Mouse (Mus musculus) hindbrain, embryonic 14.5 days (tissue): ENCODE measurements around the gene Ddah1. TPM values are rescaled to one million over a fixed set of nuclear protein-coding genes. Genes with fewer than 3 reads are reported as not detected.
A peak's percentile ranks its signal among the peaks of the same experiment; 100 is the strongest.

Source experiments
- ATAC-seq: fragments of 200-750 bp; cut with Nextera tagmentation; 2 replicates; pipeline ENCODE4 v1.8.0; 2017; ENCODE audit warnings: moderate number of reproducible peaks, mild to moderate bottlenecking, moderate TSS enrichment, moderate library complexity; ENCODE audit not compliant: low FRiP score
- DNase-seq: peaks from one replicate; pipeline ENCODE4 v3.0.0-alpha.2; 2015; ENCODE audit warnings: low spot score
- H3K27ac ChIP-seq: fragments of 300-500 bp; sonication (generic); 2 replicates; pipeline ENCODE4 v1.5.1; 2014; ENCODE audit warnings: mild to moderate bottlenecking, moderate library complexity
- H3K27me3 ChIP-seq: fragments of 300-500 bp; sonication (generic); 2 replicates; pipeline ENCODE4 v1.6.1; 2014; ENCODE audit warnings: mild to moderate bottlenecking, low read length, mixed read lengths; ENCODE audit not compliant: control insufficient read depth, insufficient read depth
- H3K36me3 ChIP-seq: fragments of 300-500 bp; sonication (generic); replicated peaks from 2 replicates; pipeline ENCODE4 v1.6.1; 2014; ENCODE audit not compliant: control insufficient read depth, insufficient read depth
- H3K4me1 ChIP-seq: fragments of 300-500 bp; sonication (generic); replicated peaks from 2 replicates; pipeline ENCODE4 v1.6.1; 2014; ENCODE audit warnings: antibody characterized with exemption, low read length, mixed read lengths; ENCODE audit not compliant: control insufficient read depth, insufficient read depth
- H3K4me2 ChIP-seq: fragments of 300-500 bp; sonication (generic); replicated peaks from 2 replicates; pipeline ENCODE4 v1.6.1; 2014; ENCODE audit warnings: mild to moderate bottlenecking, moderate library complexity
- H3K4me3 ChIP-seq: fragments of 300-500 bp; sonication (generic); replicated peaks from 2 replicates; pipeline ENCODE4 v1.5.1; 2014; ENCODE audit warnings: mild to moderate bottlenecking, low read length
- H3K9ac ChIP-seq: fragments of 300-500 bp; sonication (generic); 2 replicates; pipeline ENCODE4 v1.6.1; 2014
- H3K9me3 ChIP-seq: fragments of 300-500 bp; sonication (generic); 2 replicates; pipeline ENCODE4 v1.6.1; 2016; ENCODE audit warnings: low read length; ENCODE audit not compliant: control insufficient read depth
- WGBS: fragments of 180-500 bp; shearing (Covaris S2); extraction: QIAGEN DNeasy Blood & Tissue Kit; methylation state at CpG from one replicate; pipeline ENCODE4 v1.1.7; 2014; 5-methylcytosine and 5-hydroxymethylcytosine counted together
- polyA plus RNA-seq: library from polyadenylated mRNA; unstranded; fragments of >200 nt; fragmentation: Nextera tagmentation; extraction: Ambion mirVana; gene quantifications from 2 replicates; pipeline ENCODE4 v1.2.1, GENCODE M21; 2014

Ddah1 gene
- polyA plus RNA-seq, 1 experiment from 2014 or later: 102 TPM

DNA sequence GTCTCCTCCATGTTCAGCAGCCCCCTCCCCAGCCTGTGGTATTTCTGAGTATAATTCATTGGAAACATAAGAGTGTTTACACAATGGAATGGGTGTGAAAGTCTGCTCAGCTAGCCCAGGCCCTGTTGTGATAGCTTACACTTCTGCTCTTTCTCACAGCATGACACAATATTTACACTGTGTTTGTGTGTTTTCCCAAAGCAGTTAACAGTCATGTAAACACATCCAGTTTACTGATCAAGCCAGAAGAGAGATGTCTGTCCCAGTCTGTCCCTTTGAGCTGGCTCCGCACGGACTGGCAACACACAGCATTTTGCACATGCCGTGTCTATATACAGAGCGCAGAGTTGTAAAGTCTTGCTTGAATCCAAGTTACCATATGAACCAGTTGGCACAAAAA, 32.2 kb downstream of the Ddah1 start:
- H3K27ac ChIP-seq: no peak overlapping the region
- no peaks in the 10 kb centered on the region for H3K4me1 ChIP-seq
- no peak overlapping the region for H3K4me2 ChIP-seq
- 85% methylated on average over 4 of the region's 4 CpGs for WGBS
- ATAC-seq (no peak), DNase-seq (no peak)
- H3K27me3 ChIP-seq: no peaks in the 10 kb centered on the region
- H3K4me3 ChIP-seq: no peak overlapping the region
- H3K9ac ChIP-seq: no peak overlapping the region
- no peaks in the 10 kb centered on the region for H3K36me3 ChIP-seq
- no peaks in the 10 kb centered on the region for H3K9me3 ChIP-seq

DNA sequence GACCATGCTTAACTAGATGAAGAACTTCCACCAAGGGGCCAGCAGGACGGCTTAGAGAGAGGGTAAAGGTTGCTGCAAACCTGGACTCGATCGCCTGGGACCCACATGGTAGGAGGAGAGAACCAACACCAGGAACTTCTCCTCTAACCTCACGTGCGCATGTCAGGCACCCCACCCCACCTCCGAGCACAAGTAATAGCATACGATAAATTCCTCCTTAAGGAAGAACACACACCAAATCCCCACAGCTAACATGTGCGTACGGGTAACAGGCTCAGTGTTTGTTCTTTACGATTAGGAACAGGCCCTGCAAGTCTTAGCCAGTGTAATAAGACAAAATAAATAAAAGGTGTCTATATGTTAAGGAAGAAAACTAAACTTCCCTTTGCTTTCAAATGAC, 35.9 kb downstream of the Ddah1 start:
- Histone ChIP-seq H3K9me3 (no peaks in the 10 kb centered on the region), H3K4me3 (no peak overlapping the region), H3K36me3 (no peaks in the 10 kb centered on the region), H3K27ac (no peak overlapping the region), H3K27me3 (no peaks in the 10 kb centered on the region), H3K9ac (no peak overlapping the region), H3K4me2 (no peak overlapping the region), H3K4me1 (0 out of 2 replicates have a peak, but pooled peaks cover 9% of the 10 kb centered on the region)
- DNase-seq (no peak), ATAC-seq (no peak)
- 94% methylated on average over 10 of the region's 10 CpGs for WGBS

- DNase-seq: no peak
- H3K4me1 ChIP-seq: 0 out of 2 replicates have a peak, but pooled peaks cover 10% of the 10 kb centered on the region
- H3K36me3 ChIP-seq: no peaks in the 10 kb centered on the region
- H3K27ac ChIP-seq: no peak overlapping the region
- no peaks in the 10 kb centered on the region for H3K27me3 ChIP-seq
- no peak overlapping the region for H3K9ac ChIP-seq
- 80% methylated on average over 7 of the region's 7 CpGs for WGBS
- no peak overlapping the region for H3K4me3 ChIP-seq
- no peak for ATAC-seq
- H3K4me2 ChIP-seq: no peak overlapping the region
- no peaks in the 10 kb centered on the region for H3K9me3 ChIP-seq
Measured at GRCm38 (mm10) chr3:145795896-145796295, 37.4 kb downstream of the Ddah1 start.

DNA sequence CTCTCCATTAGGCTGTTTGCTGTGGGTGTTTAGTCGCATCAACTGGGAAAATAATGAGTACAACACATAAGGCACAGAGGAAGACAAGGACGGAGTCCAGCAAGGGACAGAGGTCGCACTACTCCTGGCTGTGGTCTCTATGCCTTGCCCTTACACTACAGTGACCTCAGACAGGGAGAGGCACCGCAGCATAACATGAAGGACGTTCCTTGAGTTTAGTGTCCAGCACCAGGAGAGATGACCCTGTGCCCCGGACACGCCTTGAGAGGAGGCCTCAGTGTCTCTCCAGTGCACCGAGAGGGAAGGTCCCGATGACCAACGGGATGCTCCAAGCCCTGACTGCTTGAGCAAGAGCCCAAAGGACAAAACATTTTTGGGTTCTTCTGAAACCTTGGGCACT, 39.6 kb downstream of the Ddah1 start:
- Histone ChIP-seq H3K27me3 (no peaks in the 10 kb centered on the region), H3K36me3 (no peaks in the 10 kb centered on the region), H3K4me1 (0 out of 2 replicates have a peak, but pooled peaks cover 10% of the 10 kb centered on the region), H3K4me3 (no peak overlapping the region), H3K4me2 (no peak overlapping the region), H3K27ac (no peak overlapping the region), H3K9me3 (no peaks in the 10 kb centered on the region), H3K9ac (no peak overlapping the region)
- no peak for DNase-seq
- 89% methylated on average over 10 of the region's 10 CpGs for WGBS
- ATAC-seq: no peak

GRCm38 (mm10) chr3:145798751-145799188, 40.3 kb downstream of the Ddah1 start:
- Histone ChIP-seq H3K4me2 (no peak overlapping the region), H3K27ac (no peak overlapping the region), H3K36me3 (no peaks in the 10 kb centered on the region), H3K9ac (no peak overlapping the region), H3K4me1 (0 out of 2 replicates have a peak, but pooled peaks cover 10% of the 10 kb centered on the region), H3K4me3 (no peak overlapping the region), H3K9me3 (no peaks in the 10 kb centered on the region), H3K27me3 (no peaks in the 10 kb centered on the region)
- DNase-seq (no peak), ATAC-seq (no peak)
- WGBS: 62% methylated on average over 6 of the region's 6 CpGs

DNA sequence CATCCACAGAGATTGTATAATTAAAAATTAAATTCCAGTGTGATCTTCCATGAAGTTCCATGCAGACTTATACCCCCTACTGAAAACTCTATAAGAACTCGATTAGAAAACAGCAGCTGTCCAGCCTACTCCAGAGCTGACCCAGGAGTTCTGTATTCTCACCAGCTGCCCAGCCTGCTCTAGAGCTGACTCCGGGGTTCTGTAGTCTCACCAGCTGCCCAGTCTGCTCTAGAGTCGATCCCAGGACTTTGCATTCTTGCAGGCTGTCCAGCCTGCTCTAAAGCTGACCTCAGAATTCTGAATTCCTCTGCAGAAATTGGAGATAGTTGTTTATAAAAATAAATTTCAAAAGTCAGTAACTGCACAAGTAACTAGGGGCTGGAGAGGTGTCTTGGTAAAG, 40.9 kb downstream of the Ddah1 start:
- H3K36me3 ChIP-seq: no peaks in the 10 kb centered on the region
- DNase-seq: no peak
- ATAC-seq: no peak
- no peaks in the 10 kb centered on the region for H3K9me3 ChIP-seq
- H3K27ac ChIP-seq: no peak overlapping the region
- no peak overlapping the region for H3K4me3 ChIP-seq
- no peak overlapping the region for H3K4me2 ChIP-seq
- no peak overlapping the region for H3K9ac ChIP-seq
- H3K4me1 ChIP-seq: 0 out of 2 replicates have a peak, but pooled peaks cover 10% of the 10 kb centered on the region
- 79% methylated on average over 3 of the region's 3 CpGs for WGBS
- no peaks in the 10 kb centered on the region for H3K27me3 ChIP-seq

- no peak for ATAC-seq
- Histone ChIP-seq H3K4me3 (no peak overlapping the region), H3K27me3 (no peaks in the 10 kb centered on the region), H3K4me1 (peaks cover 25% of the 10 kb centered on the region), H3K4me2 (no peak overlapping the region), H3K9ac (no peak overlapping the region), H3K36me3 (no peaks in the 10 kb centered on the region), H3K9me3 (no peaks in the 10 kb centered on the region), H3K27ac (no peak overlapping the region)
- DNase-seq: no peak
- 85% methylated on average over 6 of the region's 6 CpGs for WGBS
Measured at GRCm38 (mm10) chr3:145802106-145802505, 43.6 kb downstream of the Ddah1 start.

DNA sequence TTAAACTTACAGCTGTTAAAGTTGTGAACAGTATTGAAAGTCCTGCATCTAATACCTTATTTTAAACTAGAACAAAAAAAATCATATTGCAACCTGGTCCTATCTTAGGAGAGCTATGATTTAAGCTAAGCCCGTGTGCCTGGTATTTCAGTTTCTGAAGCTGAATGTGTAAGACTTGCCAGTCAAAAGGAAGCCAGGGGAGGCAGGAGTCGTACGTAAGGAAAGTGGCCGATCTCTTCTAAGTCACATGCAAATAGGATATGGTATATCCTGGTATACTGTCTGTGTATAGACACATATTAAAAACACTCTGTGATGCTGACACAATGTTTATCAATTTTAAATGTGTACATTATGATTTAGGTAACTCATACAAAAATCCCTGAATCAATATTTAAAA, 47.4 kb downstream of the Ddah1 start:
- no peak for ATAC-seq
- Histone ChIP-seq H3K36me3 (no peaks in the 10 kb centered on the region), H3K4me1 (peaks cover 15% of the 10 kb centered on the region), H3K9ac (no peak overlapping the region), H3K27ac (no peak overlapping the region), H3K4me3 (no peak overlapping the region), H3K27me3 (no peaks in the 10 kb centered on the region), H3K4me2 (no peak overlapping the region), H3K9me3 (no peaks in the 10 kb centered on the region)
- DNase-seq: no peak
- WGBS: 23% methylated on average over 4 of the region's 4 CpGs

DNA sequence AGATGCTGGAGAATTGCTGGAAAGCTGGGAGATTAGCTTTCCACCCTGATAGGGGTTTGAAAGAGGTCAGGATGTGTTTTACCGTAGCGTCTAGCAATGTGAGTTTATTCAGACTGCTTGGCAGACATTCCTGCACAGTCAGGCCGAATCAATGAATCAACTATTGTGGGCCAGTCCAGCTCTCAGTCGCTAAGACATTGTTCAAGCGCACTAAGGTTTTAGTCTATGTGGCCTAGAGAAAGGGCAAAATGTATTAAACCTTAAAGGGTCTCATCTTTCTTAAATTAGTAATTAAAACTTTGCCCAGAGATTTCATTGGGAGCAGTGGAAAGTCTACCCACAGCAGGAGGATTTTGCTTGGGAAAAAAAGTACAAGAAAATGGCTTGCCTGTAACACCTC, 48.0 kb downstream of the Ddah1 start:
- Histone ChIP-seq H3K9me3 (no peaks in the 10 kb centered on the region), H3K4me3 (no peak overlapping the region), H3K4me2 (peak overlapping the region; percentile 22; the same call in 1 of the 2 replicates), H3K27ac (peak overlapping the region; percentile 41; the same call in 1 of the 2 replicates), H3K27me3 (no peaks in the 10 kb centered on the region), H3K4me1 (peaks cover 15% of the 10 kb centered on the region), H3K36me3 (no peaks in the 10 kb centered on the region), H3K9ac (no peak overlapping the region)
- WGBS: 6% methylated on average over 5 of the region's 5 CpGs
- DNase-seq (no peak), ATAC-seq (peak; percentile 64; the same call in 1 of the 2 replicates)

- WGBS: 86% methylated on average over 1 of the region's 1 CpGs
Measured at GRCm38 (mm10) chr3:145816807-145817206, 58.3 kb downstream of the Ddah1 start.

More at GRCm38 (mm10) chr3:145816807-145817206, 58.3 kb downstream of the Ddah1 start:
- Histone ChIP-seq H3K27ac (0 out of 2 replicates have a peak overlapping the region, but pooled peaks have one; percentile 0), H3K27me3 (no peaks in the 10 kb centered on the region), H3K4me2 (no peak overlapping the region), H3K9me3 (no peaks in the 10 kb centered on the region), H3K4me1 (peaks cover 4% of the 10 kb centered on the region; the same call in 1 of the 2 replicates), H3K36me3 (no peaks in the 10 kb centered on the region), H3K9ac (no peak overlapping the region), H3K4me3 (no peak overlapping the region)
- no peak for DNase-seq
- ATAC-seq: no peak
